Mouse (Mus musculus): ENCODE results near the gene Pde7b. TPM values are rescaled to one million over a fixed set of nuclear protein-coding genes. Genes with fewer than 3 reads are reported as not detected.
A peak's percentile ranks its signal among the peaks of the same experiment; 100 is the strongest.

Pde7b gene
- polyA plus RNA-seq, 1 experiment from 2014 or later, result 2.3 TPM

- ATAC-seq (ENCODE audit: low FRiP score, low TSS enrichment) (no peak), DNase-seq (ENCODE audit: low spot score) (no peak)
- Histone ChIP-seq H3K36me3 (ENCODE audit: control insufficient read depth, insufficient read depth, low read length) (no peaks in the 10 kb centered on the region), H3K27me3 (ENCODE audit: control insufficient read depth, insufficient read depth, low read length) (no peaks in the 10 kb centered on the region), H3K4me2 (replicated peaks; ENCODE audit: low read depth) (peak overlapping the region; percentile 58), H3K9me3 (ENCODE audit: control insufficient read depth, low read length) (no peaks in the 10 kb centered on the region), H3K27ac (replicated peaks) (0 out of 2 replicates have a peak overlapping the region, but pooled peaks have one; percentile 18), H3K9ac (ENCODE audit: low read length) (no peak overlapping the region; the same call in 1 of the 2 replicates), H3K4me3 (ENCODE audit: low read depth, low read length) (no peak overlapping the region), H3K4me1 (replicated peaks; ENCODE audit: control insufficient read depth, insufficient read depth) (no peaks in the 10 kb centered on the region)
- TF ChIP-seq EP300 (optimal IDR thresholded peaks at IDR 0.05) (no peak), CTCF (IDR thresholded peaks at IDR 0.05; ENCODE audit: low read depth) (no peak)
- 53% methylated on average over 8 of the region's 8 CpGs for WGBS
Observed at GRCm38 (mm10) chr10:20725384-20725983, 606 bp upstream of the Pde7b start.

GRCm38 (mm10) chr10:20724451-20724850 is 427 bp downstream of the Pde7b start:
- Histone ChIP-seq H3K4me3 (ENCODE audit: low read depth, low read length) (peak overlapping the region; percentile 33), H3K4me2 (replicated peaks; ENCODE audit: low read depth) (peak overlapping the region; percentile 58), H3K27me3 (ENCODE audit: control insufficient read depth, insufficient read depth, low read length) (no peaks in the 10 kb centered on the region), H3K36me3 (ENCODE audit: control insufficient read depth, insufficient read depth, low read length) (no peaks in the 10 kb centered on the region), H3K9me3 (ENCODE audit: control insufficient read depth, low read length) (no peaks in the 10 kb centered on the region), H3K27ac (replicated peaks) (peak overlapping the region; percentile 53), H3K9ac (ENCODE audit: low read length) (peak overlapping the region; percentile 48), H3K4me1 (replicated peaks; ENCODE audit: control insufficient read depth, insufficient read depth) (no peaks in the 10 kb centered on the region)
- no peak for DNase-seq (ENCODE audit: low spot score)
- TF ChIP-seq CTCF (IDR thresholded peaks at IDR 0.05; ENCODE audit: low read depth) (no peak), EP300 (optimal IDR thresholded peaks at IDR 0.05) (no peak)
- 17% methylated on average over 10 of the region's 10 CpGs for WGBS
- no peak for ATAC-seq (ENCODE audit: low FRiP score, low TSS enrichment)

- no peak overlapping the region; the same call in 1 of the 2 replicates for H3K9ac ChIP-seq (ENCODE audit: low read length)
- peak overlapping the region; percentile 33 for H3K4me3 ChIP-seq (ENCODE audit: low read depth, low read length)
- 30% methylated on average over 3 of the region's 3 CpGs for WGBS
- H3K27ac ChIP-seq (replicated peaks), result no peak overlapping the region
- H3K9me3 ChIP-seq (ENCODE audit: control insufficient read depth, low read length), result no peaks in the 10 kb centered on the region
- H3K27me3 ChIP-seq (ENCODE audit: control insufficient read depth, insufficient read depth, low read length), result no peaks in the 10 kb centered on the region
- no peaks in the 10 kb centered on the region for H3K4me1 ChIP-seq (replicated peaks; ENCODE audit: control insufficient read depth, insufficient read depth)
- ATAC-seq (ENCODE audit: low FRiP score, low TSS enrichment), result no peak
- no peak for TF ChIP-seq CTCF (IDR thresholded peaks at IDR 0.05; ENCODE audit: low read depth)
- H3K36me3 ChIP-seq (ENCODE audit: control insufficient read depth, insufficient read depth, low read length), result no peaks in the 10 kb centered on the region
- H3K4me2 ChIP-seq (replicated peaks; ENCODE audit: low read depth), result peak overlapping the region; percentile 58
- no peak for DNase-seq (ENCODE audit: low spot score)
Observed at GRCm38 (mm10) chr10:20723962-20724361, 916 bp downstream of the Pde7b start.

- Histone ChIP-seq H3K4me2 (replicated peaks; ENCODE audit: low read depth) (peak overlapping the region; percentile 58), H3K36me3 (ENCODE audit: control insufficient read depth, insufficient read depth, low read length) (no peaks in the 10 kb centered on the region), H3K27me3 (ENCODE audit: control insufficient read depth, insufficient read depth, low read length) (no peaks in the 10 kb centered on the region), H3K4me3 (ENCODE audit: low read depth, low read length) (peak overlapping the region; percentile 33), H3K4me1 (replicated peaks; ENCODE audit: control insufficient read depth, insufficient read depth) (no peaks in the 10 kb centered on the region), H3K9ac (ENCODE audit: low read length) (no peak overlapping the region), H3K9me3 (ENCODE audit: control insufficient read depth, low read length) (no peaks in the 10 kb centered on the region), H3K27ac (replicated peaks) (0 out of 2 replicates have a peak overlapping the region, but pooled peaks have one; percentile 5)
- 21% methylated on average over 3 of the region's 3 CpGs for WGBS
- DNase-seq (ENCODE audit: low spot score) (no peak), ATAC-seq (ENCODE audit: low FRiP score, low TSS enrichment) (no peak)
- TF ChIP-seq EP300 (optimal IDR thresholded peaks at IDR 0.05), result no peak
- no peak for TF ChIP-seq CTCF (IDR thresholded peaks at IDR 0.05; ENCODE audit: low read depth)
Observed at GRCm38 (mm10) chr10:20723521-20723915, 1.4 kb downstream of the Pde7b start.

GRCm38 (mm10) chr10:20722651-20723520 is 2.0 kb downstream of the Pde7b start:
- DNase-seq (ENCODE audit: low spot score) (no peak), ATAC-seq (ENCODE audit: low FRiP score, low TSS enrichment) (no peak)
- Histone ChIP-seq H3K27me3 (ENCODE audit: control insufficient read depth, insufficient read depth, low read length) (no peaks in the 10 kb centered on the region), H3K4me3 (ENCODE audit: low read depth, low read length) (peak overlapping the region; percentile 33), H3K27ac (replicated peaks) (0 out of 2 replicates have a peak overlapping the region, but pooled peaks have one; percentile 5), H3K4me2 (replicated peaks; ENCODE audit: low read depth) (peak overlapping the region; percentile 58), H3K9ac (ENCODE audit: low read length) (no peak overlapping the region), H3K36me3 (ENCODE audit: control insufficient read depth, insufficient read depth, low read length) (no peaks in the 10 kb centered on the region), H3K4me1 (replicated peaks; ENCODE audit: control insufficient read depth, insufficient read depth) (no peaks in the 10 kb centered on the region), H3K9me3 (ENCODE audit: control insufficient read depth, low read length) (no peaks in the 10 kb centered on the region)
- 37% methylated on average over 9 of the region's 9 CpGs for WGBS
- no peak for TF ChIP-seq CTCF (IDR thresholded peaks at IDR 0.05; ENCODE audit: low read depth)
- no peak for TF ChIP-seq EP300 (optimal IDR thresholded peaks at IDR 0.05)

GRCm38 (mm10) chr10:20719201-20719600 is 5.7 kb downstream of the Pde7b start:
- TF ChIP-seq CTCF (IDR thresholded peaks at IDR 0.05; ENCODE audit: low read depth) (no peak), EP300 (optimal IDR thresholded peaks at IDR 0.05) (no peak)
- Histone ChIP-seq H3K9me3 (ENCODE audit: control insufficient read depth, low read length) (no peaks in the 10 kb centered on the region), H3K4me2 (replicated peaks; ENCODE audit: low read depth) (no peak overlapping the region)

More at GRCm38 (mm10) chr10:20719201-20719600, 5.7 kb downstream of the Pde7b start:
- no peaks in the 10 kb centered on the region for H3K36me3 ChIP-seq (ENCODE audit: control insufficient read depth, insufficient read depth, low read length)
- 75% methylated on average over 2 of the region's 2 CpGs for WGBS
- ATAC-seq (ENCODE audit: low FRiP score, low TSS enrichment) (no peak), DNase-seq (ENCODE audit: low spot score) (no peak)
- no peaks in the 10 kb centered on the region for H3K27me3 ChIP-seq (ENCODE audit: control insufficient read depth, insufficient read depth, low read length)
- no peak overlapping the region for H3K27ac ChIP-seq (replicated peaks)
- no peak overlapping the region for H3K4me3 ChIP-seq (ENCODE audit: low read depth, low read length)
- no peaks in the 10 kb centered on the region for H3K4me1 ChIP-seq (replicated peaks; ENCODE audit: control insufficient read depth, insufficient read depth)
- no peak overlapping the region for H3K9ac ChIP-seq (ENCODE audit: low read length)
